ENCODE assay signal across 10 mouse cellular contexts in genomic region chr11:80851859-80852258, GRCm38 (mm10). TPM values are rescaled to one million over a fixed set of nuclear protein-coding genes. Genes with fewer than 3 reads are reported as not detected.
DNase-seq lines count a peak whose midpoint lies in the region; ATAC-seq lines count a peak whose summit lies in the region.
"Had no signal": no experiment of that assay in that cellular context is flagged by ENCODE, and none has a peak within 500 bp of the region (broad histone marks: within the 10 kb centered on the region; RNA-seq: fewer than 3 reads in every experiment).

No protein-coding gene starts in this region.

- 0 out of 2 replicates have a peak, but pooled peaks cover 4% of the 10 kb centered on the region for H3K4me1 ChIP-seq in heart, embryonic 10.5 days

- H3K9me3 ChIP-seq in heart, embryonic 10.5 days: no peaks in the 10 kb centered on the region
- H3K9me3 ChIP-seq: neural tube, embryonic 13.5 days had no signal

- peaks cover 8% of the 10 kb centered on the region; the same call in 1 of the 2 replicates for H3K27me3 ChIP-seq in heart, embryonic 10.5 days (ENCODE audit: insufficient read depth, poor library complexity, severe bottlenecking)

- no peaks in the 10 kb centered on the region for H3K36me3 ChIP-seq in heart, embryonic 10.5 days
- H3K36me3 ChIP-seq: neural tube, embryonic 13.5 days had no signal

- no peak overlapping the region for H3K4me3 ChIP-seq in heart, embryonic 10.5 days
- H3K4me3 ChIP-seq: neural tube, embryonic 13.5 days had no signal

- DNase-seq in heart, adult 18-20 months: peak; percentile 17 to 38
- DNase-seq in heart, embryonic 10.5 days (ENCODE audit: low spot score): no peak
- DNase-seq in 3T3-L1 (ENCODE audit: low read depth, low spot score) (peak; percentile 32), adipocyte (ENCODE audit: low spot score) (peak; percentile 20)
- DNase-seq in large intestine, adult 2 months (ENCODE audit: low read depth, low spot score): peak; percentile 14
- no peak for DNase-seq in yolk sac, embryonic 10.5 days (ENCODE audit: low spot score)
- no peak for DNase-seq in frontal cortex, postnatal 14 days (ENCODE audit: low spot score in 2 of 2)

- no peak overlapping the region for H3K27ac ChIP-seq in heart, embryonic 10.5 days
- H3K27ac ChIP-seq: neural tube, embryonic 13.5 days had no signal

- no peak for ATAC-seq in cerebellum, adult (ENCODE audit: insufficient number of reproducible peaks, low FRiP score, low TSS enrichment)

- WGBS in heart, embryonic 10.5 days: 46% methylated on average over 5 of the region's 5 CpGs
- 32% methylated on average over 5 of the region's 5 CpGs for WGBS in large intestine, adult 2 months

RNA-seq across cellular contexts. Expression of gene Spaca3, which starts 6.3 kb away (rescaled TPM):
- not detected for total RNA-seq in heart, adult 18-20 months (2021)
- not detected in 2 replicates for polyA plus RNA-seq in heart, embryonic 10.5 days (2016; fragmentation: Nextera tagmentation; extraction: Ambion mirVana)
- not detected in 2 replicates for polyA plus RNA-seq in large intestine, adult 2 months (2012; rRNA removed)
- polyA plus RNA-seq: limb, embryonic 14.5 days; neural tube, embryonic 13.5 days had no signal

RNA-seq across cellular contexts. Expression of gene Tmem98, which starts 41.9 kb away (rescaled TPM):
- 10 to 100 TPM; 12.0 to 14.0 TPM for total RNA-seq in heart, adult 18-20 months (2021)
- polyA plus RNA-seq in heart, embryonic 10.5 days (2016; fragmentation: Nextera tagmentation; extraction: Ambion mirVana): 109 and 151 TPM in 2 replicates
- polyA plus RNA-seq in large intestine, adult 2 months (2012; rRNA removed): 159 and 218 TPM in 2 replicates

Comparison
In these comparisons a context has a peak if more than half of its experiments do, and no peak if none do; other contexts are left out.
1. DNase-seq: peak in heart, adult 18-20 months (2 of 2), 3T3-L1 (single experiment), adipocyte (single experiment) and large intestine, adult 2 months (single experiment); none in heart, embryonic 10.5 days (single experiment), yolk sac, embryonic 10.5 days (single experiment) and frontal cortex, postnatal 14 days (0 of 2).